Mouse (Mus musculus) liver, embryonic 14.5 days (tissue): ENCODE measurements at regions not wholly inside any gene's neighbourhood (a gene's known extent, or its start where the extent isn't known, plus 50 kb on each side); places are given as distances from the start of the nearest gene placed in this dataset.

ENCODE experiments used
- CTCF ChIP-seq: IDR thresholded peaks from 2 replicates; pipeline ENCODE4 v1.5.1; 2016; ENCODE audit warnings: antibody characterized with exemption, low read depth, control low read depth
- EP300 ChIP-seq: IDR thresholded peaks from 2 replicates; pipeline ENCODE4 v1.6.1; 2016; ENCODE audit warnings: antibody characterized with exemption, low read depth

GRCm38 (mm10) chr17:10097691-10098090, 222.0 kb downstream of the Qk start:
- no peak for TF ChIP-seq CTCF
- TF ChIP-seq EP300 = no peak
